Mouse (Mus musculus) layer of hippocampus, adult 8-10 months (tissue): ENCODE measurements around the gene Ccnd3. TPM values are rescaled to one million over a fixed set of nuclear protein-coding genes. Genes with fewer than 3 reads are reported as not detected.
"Not testable (repeated sequence)": the region's sequence is repeated elsewhere in the genome, so short reads cannot be mapped to it uniquely, and the experiment has no call there.

Source experiments
- DNase-seq, 2 experiments: peaks; one replicate each; pipeline ENCODE4 v3.0.0; 2022; ENCODE audit warnings: low spot score in 2 of 2
- total RNA-seq, 4 experiments: library from RNA; stranded (reverse); gene quantifications; 2 replicates each; pipeline ENCODE4 v1.2.4; 2022

Gene Ccnd3
- total RNA-seq, 4 experiments from 2014 or later: 38.4 to 45.2 (median 38.8) TPM

DNA sequence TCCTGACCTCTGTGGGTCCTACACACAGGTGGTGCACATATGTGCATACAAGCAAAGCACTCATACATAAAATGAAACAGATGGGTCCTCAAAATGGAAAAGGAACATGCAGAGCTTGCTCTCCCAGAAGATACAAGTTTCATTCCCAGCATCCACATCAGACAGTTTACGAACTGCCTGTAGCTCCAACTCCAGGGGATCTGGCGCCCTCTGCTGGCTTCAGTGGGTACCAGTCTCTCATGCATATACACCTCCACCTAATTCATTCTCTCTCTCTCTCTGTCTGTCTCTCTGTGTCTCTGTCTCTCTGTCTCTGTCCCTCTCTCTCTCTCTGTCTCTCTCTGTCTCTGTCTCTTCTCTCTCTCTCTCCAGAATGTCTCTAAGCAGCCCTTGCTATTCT lies 22.4 kb upstream of the Ccnd3 start:
- DNase-seq: peak in 1 of 2 experiments; percentile 42

DNA sequence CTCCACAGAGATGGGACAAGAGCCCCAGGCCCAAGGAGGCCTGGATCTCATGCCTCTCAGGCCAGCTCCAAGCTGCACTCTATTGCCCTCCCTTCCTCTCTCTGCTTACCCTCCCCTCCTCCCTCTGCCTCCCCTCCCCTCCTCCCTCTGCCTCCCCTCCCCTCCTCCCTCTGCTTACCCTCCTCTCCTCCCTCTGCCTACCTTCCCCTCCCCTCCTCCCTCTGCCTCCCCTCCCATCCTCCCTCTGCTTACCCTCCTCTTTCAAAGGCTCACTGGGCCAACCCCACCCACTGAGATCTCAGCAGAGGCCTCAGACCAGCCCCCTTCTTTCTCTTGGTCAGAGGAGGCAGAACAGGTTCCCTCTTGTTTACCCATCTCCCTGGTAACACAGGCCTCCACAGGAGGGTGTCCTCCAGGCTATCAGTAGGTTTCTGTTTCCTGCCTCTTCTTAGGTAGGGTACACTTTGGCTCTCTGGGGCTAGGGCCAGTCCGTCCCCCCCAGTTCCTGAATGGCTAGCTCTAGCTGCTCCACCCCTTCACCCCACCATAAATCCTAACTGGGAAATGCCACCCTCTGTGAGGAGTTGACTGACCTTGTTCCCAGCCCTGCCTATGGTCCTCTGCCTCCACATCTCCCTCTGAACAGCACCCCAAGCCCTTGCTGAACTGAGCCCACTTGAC lies 20.5 kb upstream of the Ccnd3 start:
- DNase-seq: no peak

DNA sequence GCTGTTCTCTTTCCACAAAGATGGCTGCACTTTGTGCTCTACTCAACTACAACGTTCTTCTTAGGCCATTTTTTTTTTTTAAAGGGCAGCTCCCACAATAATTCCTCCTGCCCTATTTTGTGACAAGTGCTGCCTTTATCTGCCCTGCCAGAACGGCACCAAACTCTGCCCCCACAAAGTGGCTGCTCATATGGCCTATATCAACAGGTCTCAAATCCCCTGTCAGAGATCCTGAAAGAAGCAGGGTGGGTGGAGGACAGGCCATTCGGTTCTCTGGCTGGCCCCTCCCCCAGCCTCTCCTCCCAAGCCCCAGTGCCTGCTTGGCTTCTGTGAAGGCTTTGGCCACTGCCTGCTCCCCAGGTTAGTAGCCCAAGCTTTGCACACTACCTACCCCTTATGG lies 19.9 kb upstream of the Ccnd3 start:
- DNase-seq: no peak

DNA sequence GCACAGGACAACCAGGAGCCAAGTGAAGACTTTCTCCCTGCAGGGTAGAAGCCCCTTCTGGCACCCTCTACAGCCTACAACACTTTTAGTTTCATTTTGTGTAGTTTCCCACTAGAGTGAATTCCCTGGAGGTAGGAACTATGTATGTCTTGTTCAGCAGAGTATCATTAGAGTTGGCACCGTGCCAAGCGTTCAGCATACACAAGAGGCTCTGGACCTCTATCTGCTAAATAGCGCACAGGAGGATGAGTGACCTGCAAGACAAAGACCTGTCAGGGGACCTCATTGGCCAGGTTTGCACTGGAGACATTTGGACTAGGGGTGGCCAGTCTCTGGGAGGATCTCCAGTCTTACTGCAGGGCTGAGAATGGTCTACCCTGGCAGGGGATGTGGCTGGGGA lies 19.1 kb upstream of the Ccnd3 start:
- no peak for DNase-seq

DNA sequence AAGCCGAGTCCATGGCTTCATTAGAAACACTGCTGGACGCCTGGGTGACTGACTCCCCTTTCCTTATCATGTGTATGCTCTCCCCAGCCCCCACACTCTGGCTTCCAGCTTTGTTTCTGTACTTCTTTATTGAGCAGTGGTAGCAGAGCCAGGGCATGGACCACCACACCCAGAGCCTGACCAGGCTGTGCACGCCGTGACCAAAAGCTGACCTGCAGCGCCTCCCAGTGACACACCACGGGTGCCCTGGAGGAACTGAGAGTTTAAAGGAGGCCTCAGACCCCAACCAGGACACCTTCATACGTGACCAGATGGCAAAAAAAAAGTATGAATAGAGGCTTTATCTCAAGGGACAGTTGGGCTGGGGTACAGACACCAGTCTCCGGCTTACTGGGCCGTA lies 14.1 kb upstream of the Ccnd3 start:
- DNase-seq: no peak

DNA sequence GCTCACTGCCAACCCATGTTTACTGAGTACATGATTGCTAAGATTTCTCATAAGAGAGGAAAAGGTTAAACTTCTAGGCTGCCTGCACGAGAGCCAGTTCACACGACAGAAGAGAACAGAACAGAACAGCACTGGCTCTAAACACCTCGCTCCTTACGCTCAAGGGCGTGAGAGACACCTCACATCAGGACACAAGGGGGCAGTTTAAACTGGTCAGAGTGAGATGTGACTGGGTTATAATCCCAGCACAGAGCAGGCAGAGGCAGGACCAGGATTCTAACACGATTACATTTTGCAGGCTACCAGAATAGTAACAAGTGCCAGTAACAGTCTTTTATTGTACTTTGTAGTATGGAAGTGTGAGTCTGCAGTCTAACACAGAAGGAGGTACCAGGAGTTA lies 12.1 kb upstream of the Ccnd3 start:
- no peak for DNase-seq

DNA sequence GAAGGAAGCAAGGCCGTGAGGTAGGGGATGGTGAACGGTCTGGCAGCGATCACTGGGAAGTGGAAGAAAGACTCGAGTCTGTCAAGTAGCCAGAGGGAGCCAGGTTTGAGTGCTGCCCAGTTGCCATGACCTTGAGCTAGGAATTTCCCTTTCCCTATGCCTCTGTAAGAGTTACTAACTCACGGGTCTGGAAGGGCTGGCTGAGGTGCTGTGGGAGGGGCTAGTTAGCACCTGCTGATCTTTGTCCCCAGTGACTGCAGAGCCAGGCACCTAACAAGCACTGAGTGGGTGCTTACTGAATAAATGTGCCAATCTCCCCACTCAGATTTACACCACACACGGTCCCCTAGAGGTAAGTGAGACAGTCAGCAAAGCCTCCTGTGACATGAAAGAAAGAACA lies 11.2 kb upstream of the Ccnd3 start:
- no peak for DNase-seq

DNA sequence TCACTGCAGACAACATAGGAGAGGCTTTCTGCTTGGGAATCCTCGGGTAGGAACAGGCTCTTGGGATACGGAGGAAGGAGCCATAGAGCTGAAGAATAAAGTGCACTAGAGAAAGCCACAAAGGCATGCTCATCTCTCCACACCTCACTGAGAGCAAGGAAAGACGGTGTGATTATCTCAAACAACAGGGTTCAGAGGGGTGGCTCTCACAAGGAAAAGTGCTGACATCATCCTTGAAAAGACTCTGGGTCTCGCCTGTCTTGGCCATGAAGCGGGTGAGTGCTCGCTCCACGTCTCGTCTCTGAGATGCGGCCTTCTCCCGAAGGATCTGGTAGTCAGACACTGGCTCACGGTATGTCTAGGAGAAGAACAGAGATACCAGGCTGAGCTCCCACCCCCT lies 10.7 kb upstream of the Ccnd3 start:
- no peak for DNase-seq

DNA sequence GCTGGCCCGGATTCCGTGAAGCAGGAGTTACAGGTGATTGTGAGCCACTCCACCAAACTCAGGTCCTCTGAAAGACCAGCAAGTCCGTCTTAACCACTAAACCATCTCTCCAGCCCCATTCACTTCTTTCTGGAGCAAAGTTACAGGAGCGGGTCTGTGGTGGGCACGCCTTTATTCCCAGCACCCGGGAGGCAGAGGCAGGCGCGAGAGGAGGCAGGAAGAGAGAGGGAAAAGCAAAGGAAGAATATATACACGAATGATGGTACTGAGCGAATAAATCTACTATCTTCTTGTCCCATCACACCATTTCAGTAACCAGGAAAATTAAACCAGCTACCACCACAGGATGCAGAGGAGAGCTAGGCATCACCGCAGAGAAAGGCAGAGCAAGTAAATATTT lies 3.3 kb upstream of the Ccnd3 start:
- DNase-seq: no peak

DNA sequence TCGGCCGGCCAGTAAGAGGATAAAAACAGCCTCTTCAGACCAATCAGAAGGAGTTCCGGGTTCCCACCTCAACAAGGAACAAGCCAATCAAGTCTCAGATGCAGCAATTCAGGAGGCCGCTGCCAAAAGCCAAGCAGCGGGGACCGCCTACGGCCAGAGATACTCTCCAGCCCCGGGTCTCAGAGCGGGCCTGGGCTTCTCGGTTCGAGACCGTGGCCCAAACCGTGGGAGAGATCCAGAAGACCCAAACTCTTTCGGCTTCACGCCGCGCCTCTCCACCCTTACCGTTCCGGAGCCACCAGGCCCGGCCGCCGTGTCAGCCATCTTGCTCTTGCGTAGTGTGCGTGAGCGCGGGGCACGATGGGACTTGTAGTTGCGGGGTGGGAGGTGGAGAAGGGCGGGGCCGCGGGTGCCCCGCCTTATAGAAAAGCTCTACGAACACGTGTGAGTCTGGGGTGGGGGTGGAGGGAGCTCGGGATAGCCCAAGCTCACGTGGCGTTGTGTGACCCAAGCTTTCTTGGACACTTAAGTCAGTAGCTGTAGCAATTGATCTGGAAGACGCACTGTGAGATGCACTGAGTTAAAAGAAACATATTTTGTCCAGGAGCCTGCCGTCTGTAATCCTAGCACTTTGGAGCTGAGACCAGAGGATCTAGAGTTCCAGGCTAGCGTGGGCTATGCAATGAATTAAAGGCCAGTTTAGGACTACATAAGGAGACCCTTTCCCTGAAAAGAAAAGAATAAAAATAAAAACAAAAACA lies 2.7 kb upstream of the Ccnd3 start, which contains the start of gene Taf8:
Gene Taf8 (minus strand): TSS at position 347 of the 761 bp plus-strand sequence.
- peak; percentile 87 to 93 for DNase-seq

DNA sequence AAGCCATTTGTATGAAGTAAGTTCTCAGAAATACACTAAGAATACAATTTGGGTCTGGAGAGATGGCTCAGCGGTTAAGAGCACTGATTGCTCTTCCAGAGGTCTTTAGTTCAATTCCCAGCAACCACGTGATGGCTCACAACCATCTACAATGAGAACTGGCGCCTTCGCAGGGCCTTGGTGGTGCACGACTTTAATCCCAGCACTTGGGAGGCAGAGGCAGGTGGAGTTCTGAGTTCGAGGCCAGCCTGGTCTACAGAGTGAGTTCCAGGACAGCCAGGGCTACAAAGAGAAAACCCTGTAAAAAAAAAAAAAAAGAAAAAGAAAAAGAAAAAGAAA lies 2.2 kb upstream of the Ccnd3 start:
- not testable (repeated sequence) for DNase-seq

DNA sequence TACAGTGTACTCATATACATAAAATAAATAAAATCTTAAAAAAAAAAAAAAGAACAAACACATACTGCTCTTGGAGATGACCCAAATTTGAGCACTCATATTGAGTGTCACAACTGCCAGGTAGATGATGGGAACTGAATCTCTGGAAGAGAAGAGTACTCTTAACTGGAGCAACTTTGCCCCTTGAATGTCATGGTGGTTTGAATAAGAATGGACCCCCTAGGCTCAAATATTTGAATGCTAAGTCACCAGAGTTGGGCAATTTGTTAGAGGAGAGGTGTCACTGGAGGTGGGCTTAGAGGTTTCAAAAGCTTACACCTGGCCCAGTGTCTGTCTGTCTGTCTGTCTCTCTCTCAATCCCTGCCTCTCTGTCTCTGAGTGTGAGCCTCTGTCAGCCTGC lies 1.2 kb upstream of the Ccnd3 start:
- DNase-seq: no peak

DNA sequence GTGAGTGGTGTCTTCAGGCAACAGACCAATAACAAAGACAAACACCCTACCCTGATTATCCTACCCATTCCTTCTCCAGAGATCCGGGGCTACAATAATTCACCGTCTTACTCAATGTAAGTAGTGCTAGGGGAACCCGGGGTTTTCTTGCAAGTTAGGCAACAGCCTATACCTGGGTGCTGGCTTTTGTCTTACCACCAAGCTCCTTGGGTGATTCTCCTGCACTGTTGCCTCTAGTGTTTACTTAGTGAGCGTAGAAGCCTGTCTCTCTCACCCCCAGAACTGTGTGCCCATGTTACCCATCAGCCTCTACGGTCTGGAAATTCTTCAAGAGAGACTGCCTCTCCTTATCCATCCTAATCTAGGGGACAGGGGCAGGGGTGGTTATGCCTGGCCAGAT lies 623 bp upstream of the Ccnd3 start:
- DNase-seq: no peak

DNA sequence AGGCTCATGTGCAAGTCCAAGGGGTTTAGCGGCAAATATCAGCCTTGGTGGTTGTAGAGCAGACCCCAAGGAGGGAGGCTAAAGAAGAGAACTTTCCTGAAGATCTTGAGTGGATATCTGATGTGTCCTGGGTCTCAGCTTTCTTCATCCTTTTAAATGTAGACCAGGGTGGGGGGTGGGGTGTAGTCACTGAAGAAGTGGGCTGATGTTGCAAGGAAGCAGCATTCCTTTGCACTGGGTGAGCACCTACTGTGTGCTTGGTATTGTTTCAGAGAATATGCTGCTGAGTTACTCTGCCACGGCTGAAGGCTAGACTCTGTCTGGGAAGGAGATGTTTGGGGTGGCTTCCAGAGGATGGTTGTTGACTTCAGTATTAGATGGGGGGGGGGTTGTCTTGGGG lies 715 bp downstream of the Ccnd3 start:
- no peak for DNase-seq

DNA sequence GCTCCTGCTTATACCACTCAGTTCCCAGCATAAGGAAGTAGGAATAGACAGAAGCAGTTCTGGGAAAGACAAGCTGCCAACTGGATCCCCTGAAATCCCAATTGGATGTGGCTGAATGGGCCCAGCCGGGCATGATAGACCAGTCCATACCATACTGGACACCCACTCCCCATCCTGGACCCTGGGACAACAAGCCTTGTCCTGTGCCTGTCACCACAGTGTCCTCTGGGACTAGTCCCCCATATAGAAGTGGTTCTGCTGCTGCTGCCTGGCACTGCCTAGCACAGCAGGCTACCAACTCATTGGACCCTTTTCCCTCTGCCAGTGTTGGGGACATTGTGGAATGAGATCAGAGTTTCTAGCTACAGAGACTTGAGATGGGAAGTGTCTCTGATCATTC lies 1.2 kb downstream of the Ccnd3 start:
- DNase-seq: no peak

DNA sequence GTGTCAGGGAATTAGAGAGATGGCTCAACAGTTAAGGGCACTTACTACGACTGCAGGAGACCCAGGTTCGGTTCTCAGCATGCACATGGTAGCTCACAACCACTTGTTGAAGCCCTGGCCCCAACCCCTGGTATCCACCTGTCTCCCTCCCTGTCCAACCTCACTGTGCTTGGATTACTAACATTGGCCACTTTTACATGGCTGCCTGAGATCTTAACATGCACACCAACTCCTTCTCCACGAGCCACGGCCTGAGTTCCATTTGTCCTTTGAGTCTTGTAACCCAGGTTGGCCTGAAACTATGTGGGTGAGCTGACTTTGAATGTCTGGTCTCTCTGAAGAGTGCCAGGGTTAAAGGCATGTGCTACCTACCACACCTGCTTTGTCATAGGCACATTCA lies 1.8 kb downstream of the Ccnd3 start:
- no peak for DNase-seq

DNA sequence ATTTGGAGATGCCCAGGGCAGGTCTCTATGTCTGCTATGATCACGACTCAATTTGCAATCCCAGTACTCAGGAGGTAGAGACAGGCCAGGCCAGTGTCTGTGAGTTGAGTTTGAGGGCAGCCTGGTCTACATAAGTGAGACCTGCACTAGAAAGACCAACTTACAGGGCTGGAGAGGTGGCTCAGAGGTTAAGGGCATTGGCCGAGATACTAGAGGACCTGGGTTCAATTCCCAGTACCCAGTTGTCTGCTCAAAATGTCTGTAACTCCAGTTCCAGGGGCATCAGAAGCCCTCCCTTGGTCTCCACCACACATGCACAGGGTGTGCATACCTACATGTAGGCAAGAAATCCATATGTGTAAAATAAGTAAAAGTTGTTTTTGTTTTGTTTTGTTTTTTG lies 2.7 kb downstream of the Ccnd3 start:
- no peak for DNase-seq

DNA sequence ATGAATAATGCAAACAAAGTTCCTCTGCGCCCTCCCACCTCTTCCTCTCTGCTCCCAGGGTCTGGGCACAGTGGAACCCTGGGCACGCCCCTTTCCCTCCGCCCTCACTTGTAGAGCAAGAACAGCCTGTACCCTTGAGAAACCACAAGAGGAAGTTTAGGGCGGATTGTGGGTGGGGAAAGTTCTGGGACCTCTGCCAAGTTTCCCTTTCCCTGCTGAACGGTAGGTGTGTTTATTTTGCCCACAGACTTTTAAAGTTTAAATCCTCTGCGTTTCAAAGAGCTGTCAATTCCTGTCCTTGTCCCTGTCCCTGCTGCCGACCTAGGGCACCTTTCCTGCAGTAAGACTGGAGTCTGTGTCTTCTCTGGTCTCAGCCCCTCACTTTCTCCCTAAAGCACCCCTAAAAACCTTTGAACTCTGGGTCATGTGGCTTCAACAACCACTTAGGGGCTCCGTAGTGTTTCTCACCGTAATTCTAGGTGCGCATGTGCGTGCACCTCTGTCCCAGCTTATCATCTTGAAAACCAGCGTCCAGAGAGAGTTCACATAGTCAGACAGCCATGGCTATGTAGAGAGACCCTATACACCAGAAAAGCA lies 3.3 kb downstream of the Ccnd3 start:
- DNase-seq: peak; percentile 81 to 87

DNA sequence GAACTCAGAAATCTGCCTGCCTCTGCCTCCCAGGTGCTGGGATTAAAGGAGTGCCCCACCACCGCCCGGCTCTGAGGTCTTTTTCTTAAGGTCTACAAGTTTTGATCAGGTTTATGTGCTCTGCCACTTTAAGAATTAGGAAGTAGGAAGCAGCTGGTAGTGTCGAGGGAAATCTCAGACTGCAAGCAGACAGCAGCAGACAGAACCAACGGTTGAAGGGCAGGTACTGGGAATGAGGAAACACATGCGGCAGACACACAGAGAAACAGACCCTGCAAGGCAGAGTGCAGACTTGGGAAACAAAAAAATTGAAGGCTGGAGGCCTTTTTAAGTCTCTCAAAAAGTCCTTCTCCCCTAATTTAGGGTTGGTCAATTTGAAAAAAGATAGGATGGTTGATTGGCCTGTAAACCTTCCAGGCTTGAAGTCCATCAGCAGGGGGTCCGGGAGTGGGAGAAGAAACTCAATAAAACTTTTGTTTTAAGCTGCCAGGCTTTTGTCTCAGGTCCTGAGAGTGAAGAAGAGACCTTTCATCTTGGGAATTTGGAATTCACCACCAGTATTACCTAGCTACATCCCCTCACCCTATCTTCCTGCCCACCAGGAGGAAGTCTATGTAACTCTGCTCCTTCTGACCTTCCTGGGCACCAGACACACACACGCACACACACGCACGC lies 4.3 kb downstream of the Ccnd3 start:
- no peak for DNase-seq

DNA sequence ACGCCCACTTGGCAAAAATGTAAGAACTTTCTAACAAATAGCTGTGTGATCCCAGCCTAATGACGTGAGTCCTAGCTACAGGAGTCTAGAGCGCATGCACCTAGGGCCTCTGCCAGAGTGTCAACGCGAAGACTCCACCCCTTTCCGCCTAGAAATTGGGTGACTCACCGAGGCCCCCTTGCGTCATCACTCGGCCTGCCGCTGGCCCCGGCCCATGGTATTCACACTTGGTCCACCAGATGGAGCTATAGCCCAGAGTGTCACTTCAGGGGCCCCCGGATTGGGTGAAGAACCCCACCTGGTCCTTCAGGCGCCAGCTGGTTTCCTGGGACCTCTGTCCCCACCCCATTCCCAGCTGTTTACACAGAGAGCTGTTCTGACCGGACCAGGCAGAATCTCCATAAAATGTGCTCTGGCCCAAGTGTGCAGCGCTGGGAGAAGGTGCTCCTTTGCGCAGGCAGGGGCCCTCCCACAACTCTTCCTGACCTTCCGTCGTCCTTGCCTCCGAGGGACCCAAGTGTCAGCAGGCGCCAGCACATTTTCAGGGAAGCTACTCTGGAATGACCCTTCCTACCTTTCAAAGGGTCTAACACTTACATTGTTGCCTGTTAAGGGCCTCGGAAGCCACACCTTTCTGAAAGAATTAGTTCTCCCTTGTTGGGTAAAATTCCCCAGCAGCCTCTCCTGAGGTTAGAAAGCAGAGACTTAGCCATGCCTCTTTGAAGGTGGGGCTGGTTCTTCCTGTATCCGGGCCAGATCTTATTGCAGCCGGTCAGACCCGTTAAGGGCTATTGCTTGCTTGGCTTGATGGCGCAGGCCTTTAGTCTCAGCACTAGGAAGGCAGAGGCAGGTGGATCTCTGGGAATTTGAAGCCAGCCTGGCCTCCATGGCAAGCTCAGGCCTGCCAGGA lies 6.5 kb downstream of the Ccnd3 start:
- peak; percentile 95 to 98 for DNase-seq
